Mouse (Mus musculus) cerebellum, adult (tissue): ENCODE data around the gene Abcg8.

Source experiments
- ATAC-seq: cut with Nextera tagmentation; 2 replicates; pipeline ENCODE4 v1.9.2; 2017; ENCODE audit warnings: mild to moderate bottlenecking, moderate library complexity, mixed read lengths; ENCODE audit not compliant: insufficient number of reproducible peaks, low FRiP score, low TSS enrichment

The Abcg8 gene

GRCm38 (mm10) chr17:84657782-84658181 lies 18.3 kb upstream of the Abcg8 start:
- no peak for ATAC-seq

- ATAC-seq: no peak
These were observed 17.9 kb upstream of the Abcg8 start for GRCm38 (mm10) chr17:84658195-84658594.

- ATAC-seq: no peak
These were observed 17.2 kb upstream of the Abcg8 start for GRCm38 (mm10) chr17:84658951-84659350.

- no peak for ATAC-seq
These were observed 11.0 kb upstream of the Abcg8 start for GRCm38 (mm10) chr17:84665053-84665452.

GRCm38 (mm10) chr17:84665691-84666090 lies 10.4 kb upstream of the Abcg8 start:
- no peak for ATAC-seq

GRCm38 (mm10) chr17:84667848-84668247 lies 8.3 kb upstream of the Abcg8 start:
- no peak for ATAC-seq

GRCm38 (mm10) chr17:84672376-84673369 lies 3.4 kb upstream of the Abcg8 start:
- no peak for ATAC-seq

- ATAC-seq: no peak
These were observed 2.1 kb upstream of the Abcg8 start for GRCm38 (mm10) chr17:84674048-84674447.

- ATAC-seq: no peak
These were observed 898 bp upstream of the Abcg8 start for GRCm38 (mm10) chr17:84675204-84675603.

GRCm38 (mm10) chr17:84677595-84677994 lies 1.5 kb downstream of the Abcg8 start:
- ATAC-seq: no peak

GRCm38 (mm10) chr17:84681670-84682069 lies 5.6 kb downstream of the Abcg8 start:
- ATAC-seq: no peak

- ATAC-seq: no peak
These were observed 6.9 kb downstream of the Abcg8 start, which contains the start of gene Abcg5 for GRCm38 (mm10) chr17:84682734-84683717. Gene Abcg5 (minus strand): TSS chr17:84683011.

- ATAC-seq: no peak
These were observed 8.2 kb downstream of the Abcg8 start for GRCm38 (mm10) chr17:84684284-84684683.

GRCm38 (mm10) chr17:84685286-84685685 lies 9.2 kb downstream of the Abcg8 start:
- no peak for ATAC-seq

GRCm38 (mm10) chr17:84687994-84688393 lies 11.9 kb downstream of the Abcg8 start:
- no peak for ATAC-seq

- no peak for ATAC-seq
These were observed 12.7 kb downstream of the Abcg8 start for GRCm38 (mm10) chr17:84688834-84689233.

- ATAC-seq: no peak
These were observed 13.2 kb downstream of the Abcg8 start for GRCm38 (mm10) chr17:84689316-84689715.

- no peak for ATAC-seq
These were observed 14.0 kb downstream of the Abcg8 start for GRCm38 (mm10) chr17:84690111-84690510.

- no peak for ATAC-seq
These were observed 17.6 kb downstream of the Abcg8 start for GRCm38 (mm10) chr17:84693741-84694140.

GRCm38 (mm10) chr17:84696537-84696936 lies 20.4 kb downstream of the Abcg8 start:
- ATAC-seq: no peak

- ATAC-seq: peak; percentile 47; the same call in 1 of the 2 replicates
These were observed 22.6 kb downstream of the Abcg8 start for GRCm38 (mm10) chr17:84698727-84699126.
